Mouse (Mus musculus): ENCODE measurements around the gene Nectin4.

DNA sequence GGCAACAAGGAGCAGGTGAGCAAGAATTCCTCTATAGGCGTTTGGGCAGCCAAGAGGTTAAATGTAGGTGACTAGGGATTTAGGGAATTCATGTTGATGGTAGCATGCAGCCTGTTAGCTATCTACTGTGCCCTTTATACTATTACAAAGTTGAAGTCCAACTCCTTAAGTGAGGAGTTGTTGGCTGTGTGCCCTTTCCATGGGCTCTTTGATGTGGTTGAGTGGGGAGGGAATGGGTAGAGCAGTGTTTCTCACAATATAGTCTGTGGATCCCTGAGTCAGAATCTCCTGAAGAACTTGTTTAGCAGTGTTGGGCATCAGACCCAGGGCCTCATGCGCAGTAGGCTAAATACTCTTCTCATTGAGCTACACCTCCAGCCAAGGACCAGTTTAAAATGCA is 13.1 kb upstream of the Nectin4 start:
- TF ChIP-seq POLR2A (IDR thresholded peaks at IDR 0.05; ENCODE audit: low read depth, low read length): no peak
- TF ChIP-seq CTCF (IDR thresholded peaks at IDR 0.05; ENCODE audit: extremely low read depth, insufficient read length, insufficient replicate concordance, low read depth, low read length): no peak
